Mouse (Mus musculus) limb, embryonic 12.5 days (tissue): Measurements from ENCODE around the gene Slc30a1. TPM values are rescaled to one million over a fixed set of nuclear protein-coding genes. Genes with fewer than 3 reads are reported as not detected.

Experiments
- ATAC-seq: fragments of 200-750 bp; cut with Nextera tagmentation; 2 replicates; pipeline ENCODE4 v1.8.0; 2017; ENCODE audit warnings: low read depth, moderate TSS enrichment; ENCODE audit not compliant: insufficient number of reproducible peaks, insufficient read depth, low FRiP score, low TSS enrichment
- H3K27ac ChIP-seq: fragments of 300-500 bp; sonication (generic); 2 replicates; pipeline ENCODE4 v1.5.1; 2016; ENCODE audit warnings: mild to moderate bottlenecking, moderate library complexity
- H3K27me3 ChIP-seq: fragments of 300-500 bp; sonication (generic); 2 replicates; pipeline ENCODE4 v1.6.1; 2016; ENCODE audit warnings: mild to moderate bottlenecking, moderate library complexity
- H3K36me3 ChIP-seq: fragments of 300-500 bp; sonication (generic); 2 replicates; pipeline ENCODE4 v1.6.1; 2016; ENCODE audit warnings: mild to moderate bottlenecking, moderate library complexity
- H3K4me1 ChIP-seq: fragments of 300-500 bp; sonication (generic); replicated peaks from 2 replicates; pipeline ENCODE4 v1.6.1; 2016
- H3K4me2 ChIP-seq: fragments of 300-500 bp; sonication (generic); 2 replicates; pipeline ENCODE4 v1.6.1; 2016; ENCODE audit warnings: mild to moderate bottlenecking, moderate library complexity
- H3K4me3 ChIP-seq: fragments of 300-500 bp; sonication (generic); replicated peaks from 2 replicates; pipeline ENCODE4 v1.5.1; 2016; ENCODE audit warnings: mild to moderate bottlenecking
- H3K9ac ChIP-seq: fragments of 300-500 bp; sonication (generic); replicated peaks from 2 replicates; pipeline ENCODE4 v1.6.1; 2016; ENCODE audit warnings: mild to moderate bottlenecking, moderate library complexity
- H3K9me3 ChIP-seq: fragments of 300-500 bp; sonication (generic); 2 replicates; pipeline ENCODE4 v1.6.1; 2016; ENCODE audit warnings: mild to moderate bottlenecking, moderate library complexity
- WGBS: fragments of 180-500 bp; shearing (Covaris S2); methylation state at CpG from one replicate; pipeline ENCODE4 v1.1.7; 2016; 5-methylcytosine and 5-hydroxymethylcytosine counted together
- polyA plus RNA-seq: library from polyadenylated mRNA; unstranded; fragments of >200 nt; fragmentation: Nextera tagmentation; extraction: Ambion mirVana; gene quantifications from 2 replicates; pipeline ENCODE4 v1.2.1, GENCODE M21; 2016

Gene Slc30a1
- polyA plus RNA-seq, 1 experiment from 2014 or later, result 3.4 TPM

GRCm38 (mm10) chr1:191905637-191906533, 682 bp upstream of the Slc30a1 start:
- Histone ChIP-seq H3K27me3 (no peaks in the 10 kb centered on the region; the same call in 1 of the 2 replicates), H3K36me3 (peaks cover 17% of the 10 kb centered on the region), H3K9me3 (no peaks in the 10 kb centered on the region), H3K4me2 (peak overlapping the region; percentile 93), H3K4me1 (peaks cover 31% of the 10 kb centered on the region), H3K4me3 (peak overlapping the region; percentile 91), H3K9ac (peak overlapping the region; percentile 74), H3K27ac (no peak overlapping the region)
- 3% methylated on average over 47 of the region's 58 CpGs for WGBS
- peak; percentile 58 for ATAC-seq

- Histone ChIP-seq H3K9me3 (no peaks in the 10 kb centered on the region), H3K27ac (peak overlapping the region; percentile 88; the same call in 1 of the 2 replicates), H3K4me3 (peak overlapping the region; percentile 91), H3K27me3 (no peaks in the 10 kb centered on the region; the same call in 1 of the 2 replicates), H3K36me3 (peaks cover 23% of the 10 kb centered on the region), H3K4me2 (peak overlapping the region; percentile 93), H3K9ac (peak overlapping the region; percentile 75), H3K4me1 (peaks cover 38% of the 10 kb centered on the region)
- ATAC-seq, result 0 out of 2 replicates have a peak, but pooled peaks have one; percentile 15
- WGBS, result under 1% methylated on average over 35 of the region's 43 CpGs
These were observed 854 bp downstream of the Slc30a1 start for GRCm38 (mm10) chr1:191907431-191907810.

- H3K27ac ChIP-seq, result no peak overlapping the region
- H3K4me2 ChIP-seq, result peak overlapping the region; percentile 93
- peak overlapping the region; percentile 91; the same call in 1 of the 2 replicates for H3K4me3 ChIP-seq
- peaks cover 38% of the 10 kb centered on the region for H3K4me1 ChIP-seq
- H3K27me3 ChIP-seq, result no peaks in the 10 kb centered on the region; the same call in 1 of the 2 replicates
- H3K9ac ChIP-seq, result no peak overlapping the region
- WGBS, result 90% methylated on average over 15 of the region's 15 CpGs
- H3K9me3 ChIP-seq, result no peaks in the 10 kb centered on the region
- peaks cover 26% of the 10 kb centered on the region for H3K36me3 ChIP-seq
- ATAC-seq, result no peak
These were observed 2.3 kb downstream of the Slc30a1 start for GRCm38 (mm10) chr1:191908906-191909305.

- H3K36me3 ChIP-seq, result peaks cover 26% of the 10 kb centered on the region
- H3K9me3 ChIP-seq, result no peaks in the 10 kb centered on the region
- WGBS, result 95% methylated on average over 14 of the region's 14 CpGs
- ATAC-seq, result no peak
- no peaks in the 10 kb centered on the region; the same call in 1 of the 2 replicates for H3K27me3 ChIP-seq
- no peak overlapping the region for H3K4me3 ChIP-seq
- H3K4me1 ChIP-seq, result peaks cover 38% of the 10 kb centered on the region
- no peak overlapping the region for H3K9ac ChIP-seq
- no peak overlapping the region for H3K27ac ChIP-seq
- H3K4me2 ChIP-seq, result peak overlapping the region; percentile 93; the same call in 1 of the 2 replicates
These were observed 2.7 kb downstream of the Slc30a1 start for GRCm38 (mm10) chr1:191909316-191909715.

GRCm38 (mm10) chr1:191910646-191911045, 4.1 kb downstream of the Slc30a1 start:
- Histone ChIP-seq H3K27ac (no peak overlapping the region), H3K36me3 (peaks cover 26% of the 10 kb centered on the region), H3K4me2 (no peak overlapping the region), H3K9me3 (no peaks in the 10 kb centered on the region), H3K27me3 (no peaks in the 10 kb centered on the region), H3K4me3 (no peak overlapping the region), H3K9ac (no peak overlapping the region), H3K4me1 (peaks cover 36% of the 10 kb centered on the region)
- no peak for ATAC-seq
- WGBS, result 84% methylated on average over 3 of the region's 3 CpGs

GRCm38 (mm10) chr1:191911067-191911668, 4.6 kb downstream of the Slc30a1 start:
- 89% methylated on average over 3 of the region's 3 CpGs for WGBS
- Histone ChIP-seq H3K27ac (no peak overlapping the region), H3K36me3 (peaks cover 26% of the 10 kb centered on the region), H3K4me3 (no peak overlapping the region), H3K4me1 (peaks cover 32% of the 10 kb centered on the region), H3K9me3 (no peaks in the 10 kb centered on the region), H3K4me2 (no peak overlapping the region), H3K9ac (no peak overlapping the region), H3K27me3 (no peaks in the 10 kb centered on the region)
- ATAC-seq, result no peak

GRCm38 (mm10) chr1:191914647-191915046, 8.1 kb downstream of the Slc30a1 start:
- 80% methylated on average over 6 of the region's 6 CpGs for WGBS
- H3K4me3 ChIP-seq, result no peak overlapping the region

GRCm38 (mm10) chr1:191915586-191915985, 9.0 kb downstream of the Slc30a1 start:
- Histone ChIP-seq H3K4me3 (no peak overlapping the region), H3K4me1 (peaks cover 9% of the 10 kb centered on the region), H3K9me3 (no peaks in the 10 kb centered on the region), H3K9ac (no peak overlapping the region), H3K36me3 (peaks cover 11% of the 10 kb centered on the region; the same call in 1 of the 2 replicates), H3K4me2 (no peak overlapping the region), H3K27ac (no peak overlapping the region), H3K27me3 (no peaks in the 10 kb centered on the region)
- no peak for ATAC-seq
- WGBS, result 66% methylated on average over 1 of the region's 1 CpGs

More at GRCm38 (mm10) chr1:191914647-191915046, 8.1 kb downstream of the Slc30a1 start:
- ATAC-seq, result no peak
- Histone ChIP-seq H3K9ac (no peak overlapping the region), H3K36me3 (peaks cover 13% of the 10 kb centered on the region), H3K4me1 (peaks cover 11% of the 10 kb centered on the region), H3K27ac (no peak overlapping the region), H3K27me3 (no peaks in the 10 kb centered on the region), H3K4me2 (no peak overlapping the region), H3K9me3 (no peaks in the 10 kb centered on the region)

GRCm38 (mm10) chr1:191916876-191917275, 10.3 kb downstream of the Slc30a1 start:
- Histone ChIP-seq H3K4me1 (peaks cover 2% of the 10 kb centered on the region; the same call in 1 of the 2 replicates), H3K27ac (no peak overlapping the region), H3K36me3 (peaks cover 5% of the 10 kb centered on the region; the same call in 1 of the 2 replicates), H3K27me3 (no peaks in the 10 kb centered on the region), H3K4me3 (no peak overlapping the region), H3K4me2 (no peak overlapping the region), H3K9me3 (peaks cover 5% of the 10 kb centered on the region; the same call in 1 of the 2 replicates), H3K9ac (no peak overlapping the region)
- WGBS, result 66% methylated on average over 5 of the region's 5 CpGs
- ATAC-seq, result no peak

GRCm38 (mm10) chr1:191919336-191919735, 12.8 kb downstream of the Slc30a1 start:
- Histone ChIP-seq H3K36me3 (no peaks in the 10 kb centered on the region), H3K9ac (no peak overlapping the region), H3K27me3 (no peaks in the 10 kb centered on the region), H3K27ac (no peak overlapping the region), H3K9me3 (peaks cover 5% of the 10 kb centered on the region; the same call in 1 of the 2 replicates), H3K4me3 (no peak overlapping the region), H3K4me2 (no peak overlapping the region), H3K4me1 (no peaks in the 10 kb centered on the region)
- ATAC-seq, result no peak
- WGBS, result 79% methylated on average over 2 of the region's 2 CpGs

GRCm38 (mm10) chr1:191921701-191922100, 15.1 kb downstream of the Slc30a1 start:
- Histone ChIP-seq H3K4me1 (peaks cover 2% of the 10 kb centered on the region), H3K4me2 (no peak overlapping the region), H3K36me3 (no peaks in the 10 kb centered on the region), H3K9ac (no peak overlapping the region), H3K27ac (no peak overlapping the region), H3K27me3 (no peaks in the 10 kb centered on the region), H3K4me3 (no peak overlapping the region), H3K9me3 (peaks cover 5% of the 10 kb centered on the region; the same call in 1 of the 2 replicates)
- no peak for ATAC-seq
- WGBS, result 97% methylated on average over 3 of the region's 3 CpGs
